Mouse (Mus musculus): ENCODE data around the gene Anxa2. TPM values are rescaled to one million over a fixed set of nuclear protein-coding genes. Genes with fewer than 3 reads are reported as not detected.

Gene Anxa2
- polyA plus RNA-seq, 1 experiment from 2014 or later: 858 TPM

GRCm38 (mm10) chr9:69450636-69451035 lies 2.8 kb upstream of the Anxa2 start:
- H3K4me3 ChIP-seq: no peak overlapping the region
- H3K4me2 ChIP-seq: no peak overlapping the region
- no peaks in the 10 kb centered on the region for H3K36me3 ChIP-seq
- no peaks in the 10 kb centered on the region for H3K9me3 ChIP-seq
- no peaks in the 10 kb centered on the region for H3K27me3 ChIP-seq
- no peak overlapping the region for H3K27ac ChIP-seq
- 78% methylated on average over 9 of the region's 9 CpGs for WGBS
- no peak for ATAC-seq (ENCODE audit: borderline replicate concordance, extremely low read depth, low FRiP score, low TSS enrichment)
- no peak overlapping the region for H3K9ac ChIP-seq
- H3K4me1 ChIP-seq: peaks cover 17% of the 10 kb centered on the region

GRCm38 (mm10) chr9:69451886-69452810 lies 1.3 kb upstream of the Anxa2 start:
- Histone ChIP-seq H3K27me3 (no peaks in the 10 kb centered on the region), H3K9ac (no peak overlapping the region), H3K36me3 (no peaks in the 10 kb centered on the region), H3K4me3 (no peak overlapping the region), H3K4me1 (peaks cover 32% of the 10 kb centered on the region), H3K27ac (peak overlapping the region; percentile 98), H3K4me2 (no peak overlapping the region), H3K9me3 (no peaks in the 10 kb centered on the region)
- 86% methylated on average over 10 of the region's 10 CpGs for WGBS
- ATAC-seq (ENCODE audit: borderline replicate concordance, extremely low read depth, low FRiP score, low TSS enrichment): no peak

- no peaks in the 10 kb centered on the region for H3K36me3 ChIP-seq
- H3K9ac ChIP-seq: peak overlapping the region; percentile 90
- H3K27ac ChIP-seq: peak overlapping the region; percentile 98
- H3K27me3 ChIP-seq: no peaks in the 10 kb centered on the region
- H3K4me2 ChIP-seq: peak overlapping the region; percentile 62
- WGBS: 6% methylated on average over 32 of the region's 32 CpGs
- peak overlapping the region; percentile 84 for H3K4me3 ChIP-seq
- no peaks in the 10 kb centered on the region for H3K9me3 ChIP-seq
- peak; percentile 60 for ATAC-seq (ENCODE audit: borderline replicate concordance, extremely low read depth, low FRiP score, low TSS enrichment)
- H3K4me1 ChIP-seq: peaks cover 51% of the 10 kb centered on the region
Measured at GRCm38 (mm10) chr9:69453901-69454666, 664 bp downstream of the Anxa2 start.

- Histone ChIP-seq H3K4me1 (peaks cover 57% of the 10 kb centered on the region), H3K4me3 (peak overlapping the region; percentile 84), H3K27ac (peak overlapping the region; percentile 98), H3K9ac (peak overlapping the region; percentile 90), H3K4me2 (peak overlapping the region; percentile 62), H3K9me3 (no peaks in the 10 kb centered on the region), H3K36me3 (no peaks in the 10 kb centered on the region), H3K27me3 (no peaks in the 10 kb centered on the region)
- WGBS: 58% methylated on average over 4 of the region's 4 CpGs
- no peak for ATAC-seq (ENCODE audit: borderline replicate concordance, extremely low read depth, low FRiP score, low TSS enrichment)
Measured at GRCm38 (mm10) chr9:69454691-69455090, 1.3 kb downstream of the Anxa2 start.

GRCm38 (mm10) chr9:69455391-69455790 lies 2.0 kb downstream of the Anxa2 start:
- Histone ChIP-seq H3K27me3 (no peaks in the 10 kb centered on the region), H3K4me1 (peaks cover 64% of the 10 kb centered on the region), H3K4me2 (peak overlapping the region; percentile 62), H3K4me3 (peak overlapping the region; percentile 84), H3K9ac (peak overlapping the region; percentile 40), H3K9me3 (no peaks in the 10 kb centered on the region), H3K36me3 (peaks cover 3% of the 10 kb centered on the region; the same call in 1 of the 2 replicates), H3K27ac (peak overlapping the region; percentile 98)
- 16% methylated on average over 4 of the region's 4 CpGs for WGBS
- ATAC-seq (ENCODE audit: borderline replicate concordance, extremely low read depth, low FRiP score, low TSS enrichment): no peak

GRCm38 (mm10) chr9:69456406-69457075 lies 3.1 kb downstream of the Anxa2 start:
- Histone ChIP-seq H3K36me3 (peaks cover 5% of the 10 kb centered on the region; the same call in 1 of the 2 replicates), H3K4me2 (peak overlapping the region; percentile 62), H3K4me3 (no peak overlapping the region), H3K9ac (no peak overlapping the region), H3K9me3 (no peaks in the 10 kb centered on the region), H3K27me3 (no peaks in the 10 kb centered on the region), H3K27ac (peak overlapping the region; percentile 98), H3K4me1 (peaks cover 70% of the 10 kb centered on the region)
- 67% methylated on average over 15 of the region's 15 CpGs for WGBS
- ATAC-seq (ENCODE audit: borderline replicate concordance, extremely low read depth, low FRiP score, low TSS enrichment): no peak

- no peak overlapping the region for H3K4me3 ChIP-seq
- peaks cover 67% of the 10 kb centered on the region for H3K4me1 ChIP-seq
- no peak overlapping the region for H3K9ac ChIP-seq
- ATAC-seq (ENCODE audit: borderline replicate concordance, extremely low read depth, low FRiP score, low TSS enrichment): no peak
- peaks cover 5% of the 10 kb centered on the region; the same call in 1 of the 2 replicates for H3K36me3 ChIP-seq
- H3K27ac ChIP-seq: peak overlapping the region; percentile 98
- no peaks in the 10 kb centered on the region for H3K27me3 ChIP-seq
- 81% methylated on average over 3 of the region's 3 CpGs for WGBS
- peak overlapping the region; percentile 62 for H3K4me2 ChIP-seq
- H3K9me3 ChIP-seq: no peaks in the 10 kb centered on the region
Measured at GRCm38 (mm10) chr9:69457143-69457542, 3.7 kb downstream of the Anxa2 start.

- Histone ChIP-seq H3K9me3 (no peaks in the 10 kb centered on the region), H3K9ac (no peak overlapping the region; the same call in 1 of the 2 replicates), H3K27ac (peak overlapping the region; percentile 98), H3K36me3 (peaks cover 8% of the 10 kb centered on the region; the same call in 1 of the 2 replicates), H3K27me3 (no peaks in the 10 kb centered on the region), H3K4me3 (peak overlapping the region; percentile 7; the same call in 1 of the 2 replicates), H3K4me2 (peak overlapping the region; percentile 62), H3K4me1 (peaks cover 65% of the 10 kb centered on the region)
- ATAC-seq (ENCODE audit: borderline replicate concordance, extremely low read depth, low FRiP score, low TSS enrichment): no peak
- 16% methylated on average over 14 of the region's 14 CpGs for WGBS
Measured at GRCm38 (mm10) chr9:69457747-69458625, 4.6 kb downstream of the Anxa2 start.

- no peak overlapping the region for H3K4me3 ChIP-seq
- peak overlapping the region; percentile 98 for H3K27ac ChIP-seq
- H3K4me2 ChIP-seq: peak overlapping the region; percentile 1
- peaks cover 66% of the 10 kb centered on the region for H3K4me1 ChIP-seq
- WGBS: 24% methylated on average over 2 of the region's 2 CpGs
- no peak overlapping the region for H3K9ac ChIP-seq
- peaks cover 8% of the 10 kb centered on the region; the same call in 1 of the 2 replicates for H3K36me3 ChIP-seq
- ATAC-seq (ENCODE audit: borderline replicate concordance, extremely low read depth, low FRiP score, low TSS enrichment): no peak
- no peaks in the 10 kb centered on the region for H3K27me3 ChIP-seq
- H3K9me3 ChIP-seq: no peaks in the 10 kb centered on the region
Measured at GRCm38 (mm10) chr9:69458982-69459381, 5.6 kb downstream of the Anxa2 start.

GRCm38 (mm10) chr9:69459876-69460275 lies 6.5 kb downstream of the Anxa2 start:
- 81% methylated on average over 7 of the region's 7 CpGs for WGBS

More at GRCm38 (mm10) chr9:69459876-69460275, 6.5 kb downstream of the Anxa2 start:
- no peaks in the 10 kb centered on the region for H3K9me3 ChIP-seq
- peak overlapping the region; percentile 98; the same call in 1 of the 2 replicates for H3K27ac ChIP-seq
- H3K27me3 ChIP-seq: no peaks in the 10 kb centered on the region
- no peak overlapping the region for H3K4me2 ChIP-seq
- no peak for ATAC-seq (ENCODE audit: borderline replicate concordance, extremely low read depth, low FRiP score, low TSS enrichment)
- no peak overlapping the region for H3K9ac ChIP-seq
- peaks cover 65% of the 10 kb centered on the region for H3K4me1 ChIP-seq
- H3K36me3 ChIP-seq: peaks cover 8% of the 10 kb centered on the region; the same call in 1 of the 2 replicates
- no peak overlapping the region for H3K4me3 ChIP-seq
